Mouse (Mus musculus): Measurements from ENCODE around the gene Sirt1.

The Sirt1 gene

DNA sequence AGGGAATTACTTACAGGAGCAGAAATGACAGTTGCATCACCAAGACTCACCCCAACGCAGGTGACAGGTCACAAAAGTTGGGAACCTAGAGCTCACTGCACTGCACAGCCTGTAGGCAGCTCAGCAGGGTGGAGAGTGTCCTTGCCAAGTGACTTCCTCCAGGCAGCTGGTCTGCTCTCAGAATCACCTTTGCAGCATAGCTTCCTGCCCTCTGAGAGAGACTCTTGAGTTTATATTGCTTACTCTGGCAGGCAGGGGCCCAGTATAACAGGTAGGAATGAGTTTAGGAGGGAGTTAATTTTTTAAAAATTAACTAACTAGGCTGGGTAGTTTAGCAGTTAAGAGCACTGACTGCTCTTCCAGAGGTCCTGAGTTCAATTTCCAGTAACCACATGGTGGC lies 67.8 kb downstream of the Sirt1 start:
- no peak for DNase-seq

DNA sequence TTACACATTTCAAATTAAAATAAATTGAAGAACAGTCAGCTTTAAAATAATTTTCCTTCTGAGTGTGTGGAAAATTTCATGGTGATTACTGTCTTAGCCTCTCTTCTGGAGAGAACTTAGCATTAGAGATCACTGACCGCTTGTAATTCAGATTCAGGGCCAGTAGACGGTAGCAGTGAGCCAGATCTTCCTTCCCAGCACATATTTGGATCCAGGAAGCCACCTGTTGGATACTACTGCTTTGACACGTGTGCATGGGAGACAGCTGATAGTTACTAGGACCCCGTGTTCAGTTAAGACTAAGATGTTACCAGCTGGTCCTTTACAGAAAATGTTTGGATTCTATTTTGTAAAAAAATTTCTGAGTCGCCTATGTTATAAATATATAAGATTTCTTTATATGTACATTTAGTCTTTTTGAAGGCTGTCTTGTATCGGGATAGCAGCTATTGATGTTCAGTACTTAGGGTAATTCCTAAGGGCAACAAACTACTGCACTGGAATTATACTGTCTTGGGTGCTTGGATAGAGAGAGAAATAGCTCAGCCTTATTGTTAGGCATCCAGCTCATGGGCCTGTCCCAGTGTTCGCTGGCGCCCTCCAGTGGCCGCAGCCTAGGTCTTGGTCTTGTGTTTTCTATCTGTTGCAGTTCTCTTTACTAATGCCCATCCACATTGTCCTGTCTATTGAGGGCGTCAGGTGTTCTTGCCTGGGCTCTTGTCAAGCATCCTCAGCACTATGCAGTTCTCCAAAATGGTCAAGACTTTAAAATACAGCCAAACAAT lies 72.7 kb downstream of the Sirt1 start:
- peak; percentile 67 for DNase-seq

DNA sequence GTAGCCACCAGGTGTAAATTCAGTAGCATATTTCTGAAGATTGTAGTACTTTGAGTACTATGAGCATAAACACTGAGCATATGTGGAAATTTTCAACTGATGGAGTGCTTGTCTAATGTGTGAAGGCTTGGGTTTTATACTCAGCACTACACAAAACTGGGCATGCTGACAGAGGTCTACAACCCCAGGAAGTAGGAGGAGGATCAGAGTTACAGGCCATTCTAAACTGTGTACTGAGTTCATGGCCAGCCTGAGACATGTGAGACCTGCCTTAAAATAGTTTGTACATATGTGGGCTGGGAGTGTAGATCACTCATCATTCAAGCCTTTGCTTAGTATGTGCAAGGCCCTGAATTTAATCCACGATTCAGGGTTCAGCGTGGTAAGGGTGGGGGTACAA lies 79.1 kb downstream of the Sirt1 start:
- no peak for DNase-seq

DNA sequence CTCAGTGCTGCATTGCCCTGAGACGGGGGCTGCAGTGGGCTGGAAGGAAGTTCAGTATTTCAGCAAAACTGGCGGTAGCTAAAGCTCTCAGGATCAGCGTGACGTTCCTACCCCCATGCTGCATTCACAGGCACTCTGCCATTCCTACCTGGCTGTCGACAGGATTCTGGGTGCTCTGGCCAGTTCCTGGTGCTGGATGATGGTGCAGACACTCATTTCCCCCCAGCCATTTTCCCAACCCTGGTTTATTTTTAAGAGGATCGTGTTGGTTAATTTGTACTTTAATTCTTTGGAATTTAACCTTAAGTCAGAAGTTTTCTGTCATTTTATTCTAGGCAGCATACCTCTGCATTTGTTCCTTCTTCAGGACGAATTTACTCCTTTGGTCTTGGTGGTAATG lies 98.7 kb downstream of the Sirt1 start:
- DNase-seq, result no peak

DNA sequence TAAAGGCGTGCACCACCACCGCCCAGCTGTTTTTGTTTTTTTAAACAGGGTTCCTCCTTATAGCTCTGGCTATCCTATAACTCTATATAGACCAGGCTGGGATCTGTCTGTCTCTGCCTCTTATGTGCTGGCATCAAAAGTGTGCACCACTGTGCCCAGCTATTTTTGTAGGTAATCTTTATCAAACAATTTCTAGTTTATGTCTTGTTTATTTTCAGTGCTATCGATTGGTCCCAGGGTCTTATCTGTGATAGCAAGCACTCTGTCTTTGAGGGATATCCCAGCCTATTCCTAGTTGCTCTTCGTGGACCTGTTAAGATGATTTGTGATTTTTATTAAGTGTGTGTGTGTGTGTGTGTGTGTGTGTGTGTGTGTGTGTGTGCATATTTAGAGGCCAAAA lies 99.1 kb downstream of the Sirt1 start:
- no peak for DNase-seq

DNA sequence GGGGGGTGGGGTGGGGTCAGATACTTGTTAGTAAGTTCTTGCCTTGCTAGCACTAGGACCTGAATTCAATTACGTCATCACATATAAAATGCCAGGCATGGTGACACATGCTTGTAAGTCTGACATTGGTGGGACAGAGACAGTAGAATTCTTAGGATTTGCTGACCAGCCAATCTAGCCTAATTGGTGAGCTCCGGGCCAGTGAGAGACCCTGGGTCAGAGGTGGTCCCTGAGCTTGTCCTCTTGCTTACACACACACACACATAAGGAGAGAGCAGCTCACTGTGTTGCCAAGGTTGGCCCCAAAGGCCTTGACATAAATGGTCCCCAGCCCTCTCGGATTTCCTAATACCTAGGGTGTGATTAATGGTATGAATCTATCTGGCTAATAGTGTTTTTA lies 101.7 kb downstream of the Sirt1 start:
- DNase-seq, result no peak

DNA sequence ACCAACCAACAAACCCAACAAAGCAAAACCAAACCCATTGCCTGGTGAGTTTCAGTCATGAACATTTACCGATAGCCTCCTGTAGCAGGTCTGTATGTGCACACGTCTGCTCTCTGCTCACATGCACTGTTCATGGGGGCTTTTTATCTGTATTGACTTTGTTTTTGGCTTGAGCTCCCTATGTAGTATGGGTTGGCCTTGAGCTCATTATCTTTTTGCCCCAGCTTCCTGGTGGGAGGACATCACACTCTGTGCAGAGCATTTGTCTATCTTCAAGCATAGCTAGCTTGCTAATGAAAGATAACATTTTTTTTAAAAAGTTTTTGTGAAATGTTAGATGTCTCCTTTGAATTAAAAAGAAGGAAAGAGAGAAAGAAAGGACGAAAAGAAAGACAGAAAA lies 104.5 kb downstream of the Sirt1 start:
- no peak for DNase-seq

DNA sequence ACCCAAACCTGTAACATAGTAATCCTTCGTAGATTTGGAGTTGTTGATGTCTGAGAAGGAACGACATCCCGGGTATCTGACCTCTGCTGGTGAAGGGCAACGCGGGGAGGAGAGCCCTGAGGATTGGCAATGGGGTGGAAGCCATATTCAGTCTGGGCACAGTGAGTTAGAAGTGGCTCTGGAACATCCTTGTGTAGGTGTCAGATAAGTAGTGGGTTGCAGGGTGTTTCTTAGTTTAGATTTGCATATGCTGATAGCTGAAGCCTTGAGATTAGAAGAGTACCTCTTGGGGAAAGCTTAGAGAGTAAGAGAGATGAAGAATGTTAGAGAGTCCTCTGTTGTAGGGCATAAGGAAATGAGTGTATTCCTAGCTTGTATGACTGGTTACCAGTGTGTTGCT lies 108.6 kb downstream of the Sirt1 start:
- no peak for DNase-seq

DNA sequence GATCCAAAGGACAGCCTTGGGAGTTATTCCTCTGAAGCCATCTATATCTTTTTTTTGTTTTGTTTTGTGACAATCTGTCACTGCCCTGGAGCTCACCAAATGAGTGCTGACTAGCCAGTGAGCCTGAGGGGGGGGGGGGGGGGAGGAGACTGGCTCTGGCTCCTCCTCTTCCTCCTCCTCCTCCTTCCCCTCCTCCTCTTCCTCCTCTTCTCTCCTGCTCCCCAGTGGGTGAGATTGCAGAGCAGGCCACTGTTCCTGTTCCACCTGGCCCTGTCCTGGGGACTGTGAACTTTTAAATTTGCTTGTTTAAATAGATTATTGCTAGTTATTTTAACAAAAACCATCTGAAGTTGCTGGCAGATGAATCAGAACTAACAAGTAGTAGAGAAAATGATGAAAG lies 109.1 kb downstream of the Sirt1 start:
- no peak for DNase-seq
